Mouse (Mus musculus) urinary bladder, postnatal 10 days (tissue): Measurements from ENCODE around the gene Sypl.
A peak's percentile ranks its signal among the peaks of the same experiment; 100 is the strongest.

Source experiments
- DNase-seq: peaks from one replicate; pipeline ENCODE4 v3.0.0; 2022; ENCODE audit warnings: low spot score

The Sypl gene

GRCm38 (mm10) chr12:32953596-32954215 is at the start of gene Sypl:
Gene Sypl, plus strand, starts transcription at chr12:32953891.
- DNase-seq, result peak; percentile 89

GRCm38 (mm10) chr12:32909686-32910085 is 44.0 kb upstream of the Sypl start:
- DNase-seq, result no peak

GRCm38 (mm10) chr12:32910092-32910491 is 43.6 kb upstream of the Sypl start:
- no peak for DNase-seq

GRCm38 (mm10) chr12:32910560-32911194 is 43.0 kb upstream of the Sypl start:
- DNase-seq, result no peak

GRCm38 (mm10) chr12:32911569-32911968 is 42.1 kb upstream of the Sypl start:
- no peak for DNase-seq

GRCm38 (mm10) chr12:32912772-32913171 is 40.9 kb upstream of the Sypl start:
- no peak for DNase-seq

- DNase-seq, result no peak
Observed at GRCm38 (mm10) chr12:32918683-32919082, 35.0 kb upstream of the Sypl start.

GRCm38 (mm10) chr12:32919091-32919490 is 34.6 kb upstream of the Sypl start:
- DNase-seq, result no peak

- DNase-seq, result no peak
Observed at GRCm38 (mm10) chr12:32919527-32919926, 34.2 kb upstream of the Sypl start.

- no peak for DNase-seq
Observed at GRCm38 (mm10) chr12:32920185-32920788, 33.4 kb upstream of the Sypl start.

GRCm38 (mm10) chr12:32921071-32921470 is 32.6 kb upstream of the Sypl start:
- DNase-seq, result no peak

- no peak for DNase-seq
Observed at GRCm38 (mm10) chr12:32921532-32922131, 32.1 kb upstream of the Sypl start.

GRCm38 (mm10) chr12:32924245-32924644 is 29.4 kb upstream of the Sypl start:
- DNase-seq, result no peak

- no peak for DNase-seq
Observed at GRCm38 (mm10) chr12:32926331-32927172, 27.1 kb upstream of the Sypl start.

GRCm38 (mm10) chr12:32927231-32927835 is 26.4 kb upstream of the Sypl start:
- DNase-seq, result no peak

GRCm38 (mm10) chr12:32928180-32928579 is 25.5 kb upstream of the Sypl start:
- no peak for DNase-seq

GRCm38 (mm10) chr12:32929831-32930513 is 23.7 kb upstream of the Sypl start:
- DNase-seq, result no peak

- no peak for DNase-seq
Observed at GRCm38 (mm10) chr12:32930566-32930965, 23.1 kb upstream of the Sypl start.

GRCm38 (mm10) chr12:32936246-32936946 is 17.3 kb upstream of the Sypl start:
- DNase-seq, result no peak

- DNase-seq, result no peak
Observed at GRCm38 (mm10) chr12:32941141-32941540, 12.6 kb upstream of the Sypl start.

GRCm38 (mm10) chr12:32943347-32943746 is 10.3 kb upstream of the Sypl start:
- DNase-seq, result no peak
